Mouse (Mus musculus) midbrain, embryonic 10.5 days (tissue): ENCODE data around the gene Lta. TPM values are rescaled to one million over a fixed set of nuclear protein-coding genes. Genes with fewer than 3 reads are reported as not detected.

Experiments used
- DNase-seq: peaks from one replicate; pipeline ENCODE4 v3.0.0-alpha.2; 2017; ENCODE audit warnings: low spot score
- H3K27ac ChIP-seq: fragments of 300-500 bp; sonication (generic); replicated peaks from 2 replicates; pipeline ENCODE4 v1.5.1; 2016; ENCODE audit warnings: mild to moderate bottlenecking
- H3K27me3 ChIP-seq: fragments of 300-500 bp; sonication (generic); 2 replicates; pipeline ENCODE4 v1.6.1; 2016; ENCODE audit warnings: low read depth, mild to moderate bottlenecking; ENCODE audit not compliant: poor library complexity, severe bottlenecking
- H3K36me3 ChIP-seq: fragments of 300-500 bp; sonication (generic); 2 replicates; pipeline ENCODE4 v1.6.1; 2016; ENCODE audit warnings: mild to moderate bottlenecking, moderate library complexity
- H3K4me1 ChIP-seq: fragments of 300-500 bp; sonication (generic); 2 replicates; pipeline ENCODE4 v1.6.1; 2016
- H3K4me3 ChIP-seq: fragments of 300-500 bp; sonication (generic); 2 replicates; pipeline ENCODE4 v1.5.1; 2016; ENCODE audit warnings: mild to moderate bottlenecking, moderate library complexity
- H3K9me3 ChIP-seq: fragments of 300-500 bp; sonication (generic); replicated peaks from 2 replicates; pipeline ENCODE4 v1.6.1; 2016; ENCODE audit warnings: mild to moderate bottlenecking
- WGBS: fragments of 180-500 bp; shearing (Covaris S2); methylation state at CpG from one replicate; pipeline ENCODE4 v1.1.7; 2016; 5-methylcytosine and 5-hydroxymethylcytosine counted together
- polyA plus RNA-seq: library from polyadenylated mRNA; unstranded; fragments of >200 nt; fragmentation: Nextera tagmentation; extraction: Ambion mirVana; gene quantifications from 2 replicates; pipeline ENCODE4 v1.2.1, GENCODE M21; 2016

Gene Lta
- polyA plus RNA-seq, 1 experiment from 2014 or later, result not detected

DNA sequence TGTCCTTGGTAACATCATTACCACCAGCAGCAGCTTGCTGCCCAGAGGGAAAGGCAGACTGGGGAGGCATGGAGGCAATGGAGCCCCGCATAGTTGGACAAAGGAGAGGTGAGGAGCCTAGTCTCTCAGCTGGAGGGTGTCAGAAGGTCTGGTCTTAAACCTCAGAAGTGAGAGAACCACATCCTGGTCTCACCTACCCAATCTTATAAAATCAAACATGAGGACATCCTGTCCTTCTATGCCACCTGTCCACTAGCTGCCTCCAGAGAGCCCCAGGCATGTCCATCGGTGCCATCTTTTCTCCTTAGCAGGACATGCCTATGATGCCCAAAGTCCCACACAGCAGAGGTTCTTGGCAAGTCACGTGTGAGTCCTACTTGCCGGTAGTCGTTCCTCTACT lies 25.1 kb downstream of the Lta start:
- 89% methylated on average over 5 of the region's 5 CpGs for WGBS
- H3K27me3 ChIP-seq, result no peaks in the 10 kb centered on the region
- H3K9me3 ChIP-seq, result no peaks in the 10 kb centered on the region
- no peak for DNase-seq
- H3K4me3 ChIP-seq, result no peak overlapping the region
- H3K27ac ChIP-seq, result no peak overlapping the region
- peaks cover 5% of the 10 kb centered on the region; the same call in 1 of the 2 replicates for H3K4me1 ChIP-seq
- no peaks in the 10 kb centered on the region for H3K36me3 ChIP-seq

DNA sequence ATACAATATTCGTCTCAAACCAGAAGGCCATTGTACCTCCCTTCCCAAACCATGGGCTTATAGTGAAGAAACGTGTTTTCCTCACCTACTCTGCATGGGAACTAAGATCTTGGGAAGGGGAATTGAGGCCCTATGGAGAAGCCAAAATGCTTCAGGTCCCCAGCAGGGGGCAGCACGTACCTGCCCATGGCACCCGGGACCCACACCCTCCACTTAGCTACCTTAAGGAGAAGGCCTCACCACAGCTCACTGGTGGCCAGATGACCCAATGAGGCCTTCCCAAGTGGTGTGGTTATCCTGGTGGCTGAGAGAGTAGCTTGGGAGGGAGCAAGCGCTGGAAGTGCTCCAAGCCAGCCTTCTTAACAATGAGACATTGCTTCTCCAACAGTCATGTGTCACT lies 26.6 kb downstream of the Lta start:
- Histone ChIP-seq H3K9me3 (no peaks in the 10 kb centered on the region), H3K4me1 (peaks cover 5% of the 10 kb centered on the region; the same call in 1 of the 2 replicates), H3K36me3 (no peaks in the 10 kb centered on the region), H3K27ac (no peak overlapping the region), H3K27me3 (no peaks in the 10 kb centered on the region), H3K4me3 (no peak overlapping the region)
- peak; percentile 72 for DNase-seq
- 14% methylated on average over 5 of the region's 5 CpGs for WGBS

DNA sequence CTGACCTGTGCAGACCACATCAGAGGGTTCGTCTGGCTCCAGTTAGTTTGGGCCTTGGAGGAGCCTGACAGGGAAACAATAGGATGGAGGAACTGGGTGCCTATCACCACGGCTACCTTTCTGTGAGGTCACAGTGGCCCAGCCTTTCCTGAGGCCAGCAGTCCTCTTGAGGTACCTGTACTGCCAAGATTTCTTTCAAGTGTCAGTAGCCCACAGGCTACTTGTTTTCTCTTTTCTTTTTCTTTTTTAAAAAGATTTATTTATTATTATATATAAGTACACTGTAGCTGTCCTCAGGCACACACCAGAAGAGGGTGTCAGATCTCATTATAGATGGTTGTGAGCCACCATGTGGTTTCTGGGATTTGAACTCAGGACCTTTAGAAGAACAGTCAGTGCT lies 29.2 kb downstream of the Lta start, which contains the start of gene Aif1:
Gene Aif1, minus strand, starts transcription at position 101 of the 400 bp plus-strand sequence.
- no peaks in the 10 kb centered on the region for H3K9me3 ChIP-seq
- H3K4me1 ChIP-seq, result peaks cover 5% of the 10 kb centered on the region; the same call in 1 of the 2 replicates
- H3K4me3 ChIP-seq, result no peak within 1 kb of the TSS
- no peaks in the 10 kb centered on the region for H3K27me3 ChIP-seq
- WGBS, result 43% methylated on average over 2 of the region's 2 CpGs
- DNase-seq, result no peak
- no peaks in the 10 kb centered on the region for H3K36me3 ChIP-seq
- H3K27ac ChIP-seq, result no peak within 1 kb of the TSS

DNA sequence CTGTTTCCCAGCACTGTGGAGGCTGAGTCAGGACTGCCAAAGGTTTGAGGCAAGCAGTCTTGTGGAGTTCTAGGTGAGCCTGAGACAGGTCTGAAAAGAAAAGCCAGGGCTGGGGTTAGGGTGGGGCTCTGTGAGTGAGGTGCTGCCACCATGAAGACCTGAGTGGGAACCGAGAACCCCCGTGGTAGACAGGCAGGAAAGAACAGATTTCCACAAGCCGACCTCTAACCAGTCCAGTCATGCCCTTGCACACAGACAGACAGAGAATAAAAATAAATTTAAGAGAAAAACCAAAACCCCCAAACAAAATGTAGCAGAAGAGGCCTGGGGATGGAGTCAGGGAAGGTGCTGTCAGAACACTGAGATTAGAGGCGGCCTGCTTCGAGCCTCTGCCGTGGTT lies 29.8 kb downstream of the Lta start:
- no peak for DNase-seq
- Histone ChIP-seq H3K4me3 (no peak overlapping the region), H3K4me1 (peaks cover 5% of the 10 kb centered on the region; the same call in 1 of the 2 replicates), H3K27me3 (no peaks in the 10 kb centered on the region), H3K9me3 (no peaks in the 10 kb centered on the region), H3K27ac (no peak overlapping the region), H3K36me3 (no peaks in the 10 kb centered on the region)
- 65% methylated on average over 6 of the region's 6 CpGs for WGBS

DNA sequence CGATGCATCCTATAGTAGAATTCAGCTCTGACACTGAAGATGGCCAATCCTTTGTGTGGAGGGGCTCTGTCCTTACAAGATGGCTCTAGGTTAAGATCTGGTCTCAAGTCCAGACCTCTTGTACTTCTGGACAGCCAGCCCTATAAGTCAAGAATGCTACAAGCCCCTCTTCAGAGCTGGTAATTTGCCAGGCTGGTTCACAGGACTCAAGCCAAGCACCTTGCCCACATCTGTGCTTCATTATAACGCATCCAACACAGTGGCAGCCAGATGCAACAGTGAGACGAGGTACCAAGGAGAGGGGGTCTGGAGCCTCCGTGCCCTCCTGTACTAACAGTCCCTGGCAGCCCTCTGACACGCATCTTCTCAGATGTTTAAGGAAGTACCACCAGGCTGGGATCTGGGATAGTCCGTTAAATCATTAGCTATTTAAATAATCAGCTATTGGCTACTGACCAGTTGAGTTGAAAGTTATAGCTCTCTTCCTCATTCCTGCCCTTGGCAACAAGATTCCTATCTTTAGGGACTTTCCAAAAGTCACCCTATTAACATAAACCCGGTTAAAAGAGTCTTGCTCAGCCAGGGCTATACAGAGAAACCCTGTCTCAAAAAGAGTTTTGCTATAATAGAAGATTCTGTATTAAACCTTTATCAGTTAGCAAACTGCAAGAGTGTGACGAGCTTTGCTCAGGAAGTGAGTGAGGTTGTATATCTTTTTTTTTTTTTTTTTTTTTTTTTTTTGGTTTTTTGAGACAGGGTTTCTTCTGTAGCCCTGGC lies 30.8 kb downstream of the Lta start:
- no peak overlapping the region for H3K4me3 ChIP-seq
- DNase-seq, result no peak
- no peak overlapping the region for H3K27ac ChIP-seq
- H3K36me3 ChIP-seq, result no peaks in the 10 kb centered on the region
- H3K4me1 ChIP-seq, result peaks cover 5% of the 10 kb centered on the region; the same call in 1 of the 2 replicates
- H3K9me3 ChIP-seq, result no peaks in the 10 kb centered on the region
- 78% methylated on average over 8 of the region's 8 CpGs for WGBS
- H3K27me3 ChIP-seq, result no peaks in the 10 kb centered on the region

DNA sequence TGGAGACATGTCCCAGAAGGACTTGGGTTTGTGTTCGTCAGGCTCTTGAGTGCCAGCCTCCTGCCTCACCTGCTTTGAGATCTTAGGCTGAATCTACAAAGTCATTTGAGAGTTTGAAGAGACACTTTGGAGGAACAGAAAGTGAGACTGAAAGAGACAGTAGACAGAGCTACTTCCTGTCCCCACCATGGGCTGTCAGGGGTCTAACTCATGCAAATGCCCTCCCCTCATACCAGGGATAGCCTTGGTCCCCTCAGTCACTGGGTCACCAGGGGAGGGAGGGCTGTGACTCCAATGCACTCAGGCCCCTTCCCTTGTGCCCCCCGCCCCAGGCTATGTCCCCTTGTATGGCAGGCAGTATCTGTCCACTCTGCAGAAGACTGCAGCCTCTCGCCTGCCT lies 31.8 kb downstream of the Lta start:
- no peaks in the 10 kb centered on the region for H3K9me3 ChIP-seq
- WGBS, result 83% methylated on average over 3 of the region's 3 CpGs
- H3K27ac ChIP-seq, result no peak overlapping the region
- H3K4me1 ChIP-seq, result peaks cover 5% of the 10 kb centered on the region; the same call in 1 of the 2 replicates
- H3K27me3 ChIP-seq, result no peaks in the 10 kb centered on the region
- H3K36me3 ChIP-seq, result no peaks in the 10 kb centered on the region
- no peak for DNase-seq
- H3K4me3 ChIP-seq, result no peak overlapping the region

DNA sequence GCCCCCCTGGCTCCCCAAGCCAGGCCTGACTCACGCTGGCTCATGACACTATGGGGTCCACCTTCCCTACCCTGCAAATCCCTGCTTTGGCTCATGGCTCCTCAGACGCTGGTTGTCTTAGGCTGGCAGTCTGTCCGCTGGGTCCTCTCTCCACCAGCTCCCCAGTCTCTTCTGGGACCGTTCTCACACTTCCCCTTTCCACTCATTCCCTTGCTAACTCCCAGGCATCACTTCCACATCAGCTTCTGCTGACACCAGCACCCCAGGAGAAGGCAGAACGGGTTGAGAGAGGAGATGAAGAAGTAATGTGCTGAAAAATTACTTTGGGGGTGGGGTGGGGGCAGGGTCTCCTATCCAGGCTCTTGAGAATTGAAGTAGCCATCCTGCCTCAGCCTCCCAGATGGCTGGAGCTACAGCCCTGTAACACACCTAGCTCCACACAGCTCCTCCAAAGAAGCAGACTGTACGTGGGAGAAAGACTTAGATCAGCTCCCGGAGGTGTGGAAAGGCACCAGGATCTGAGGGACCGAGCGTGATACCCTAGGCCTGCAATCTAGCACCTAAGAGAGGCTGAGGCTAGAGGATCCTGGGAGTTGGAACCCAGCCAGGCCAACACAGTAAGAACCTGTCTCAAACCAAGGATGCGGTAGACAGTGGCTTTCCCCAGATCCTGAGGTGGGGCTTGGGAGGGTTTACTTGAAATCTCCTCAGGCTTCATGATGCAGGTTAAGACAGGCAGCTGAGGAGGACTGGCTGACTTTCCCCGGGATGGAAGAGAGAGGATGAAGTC lies 32.5 kb downstream of the Lta start:
- Histone ChIP-seq H3K9me3 (no peaks in the 10 kb centered on the region), H3K36me3 (no peaks in the 10 kb centered on the region), H3K4me3 (no peak overlapping the region), H3K4me1 (peaks cover 5% of the 10 kb centered on the region; the same call in 1 of the 2 replicates), H3K27ac (0 out of 2 replicates have a peak overlapping the region, but pooled peaks have one; percentile 19), H3K27me3 (no peaks in the 10 kb centered on the region)
- 73% methylated on average over 11 of the region's 11 CpGs for WGBS
- DNase-seq, result no peak

DNA sequence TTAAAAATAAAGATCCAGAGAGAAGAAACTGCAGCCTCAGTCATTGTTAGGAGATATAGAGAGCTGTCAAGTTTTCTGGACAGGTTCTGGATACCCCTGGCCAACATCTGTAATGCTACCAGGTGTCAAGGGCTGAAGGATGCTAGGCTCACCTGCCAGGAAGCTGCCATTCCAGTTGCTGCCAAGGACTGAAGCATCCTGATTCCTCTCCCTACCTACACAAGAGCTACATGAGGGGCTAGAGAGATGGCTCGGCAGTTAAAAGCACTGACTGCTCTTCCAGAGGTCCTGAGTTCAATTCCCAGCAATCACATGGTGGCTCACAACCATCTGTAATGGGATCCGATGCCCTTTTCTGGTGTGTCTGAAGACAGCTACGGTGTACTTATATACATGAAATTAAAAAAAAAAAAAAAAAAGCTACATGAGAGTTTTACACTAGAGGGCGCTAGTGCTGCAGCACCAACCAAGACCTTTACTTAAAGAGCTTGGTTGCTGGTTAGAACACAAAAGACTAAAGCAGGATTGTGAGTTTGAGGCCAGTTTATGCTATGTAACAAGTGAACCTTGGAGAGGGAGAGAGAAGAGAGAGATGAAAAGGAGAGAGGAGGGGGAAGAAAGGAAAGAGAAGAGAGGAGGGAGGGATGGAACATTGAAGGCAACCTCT lies 36.5 kb downstream of the Lta start:
- 0 out of 2 replicates have a peak overlapping the region, but pooled peaks have one; percentile 33 for H3K27ac ChIP-seq
- no peak for DNase-seq
- H3K9me3 ChIP-seq, result no peaks in the 10 kb centered on the region
- H3K36me3 ChIP-seq, result no peaks in the 10 kb centered on the region
- H3K4me1 ChIP-seq, result peaks cover 11% of the 10 kb centered on the region
- H3K27me3 ChIP-seq, result no peaks in the 10 kb centered on the region
- H3K4me3 ChIP-seq, result no peak overlapping the region
- 25% methylated on average over 4 of the region's 4 CpGs for WGBS

DNA sequence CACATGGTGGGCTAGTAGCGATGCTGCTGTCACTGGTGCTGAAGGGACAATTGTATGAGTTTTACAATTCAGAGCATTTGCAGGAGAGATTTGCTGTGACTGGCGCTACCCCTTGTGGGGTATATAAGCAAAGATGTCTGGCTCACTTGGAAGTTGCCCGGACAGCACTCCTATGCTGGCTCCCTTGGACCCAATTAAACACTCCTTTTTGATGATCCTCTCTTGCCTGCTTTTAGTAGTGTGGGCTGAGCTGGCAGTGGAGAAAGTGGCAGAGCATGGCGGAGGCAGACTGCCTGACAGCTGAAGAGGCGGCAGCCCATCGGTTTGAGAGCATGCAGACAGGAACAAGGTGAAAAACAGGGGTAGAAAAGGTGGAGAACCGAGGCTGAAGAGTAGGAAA lies 37.4 kb downstream of the Lta start:
- no peak for DNase-seq
- H3K36me3 ChIP-seq, result peaks cover 6% of the 10 kb centered on the region
- peaks cover 18% of the 10 kb centered on the region for H3K4me1 ChIP-seq
- 90% methylated on average over 7 of the region's 7 CpGs for WGBS
- no peaks in the 10 kb centered on the region for H3K27me3 ChIP-seq
- no peak overlapping the region for H3K4me3 ChIP-seq
- peak overlapping the region; percentile 28; the same call in 1 of the 2 replicates for H3K27ac ChIP-seq
- H3K9me3 ChIP-seq, result no peaks in the 10 kb centered on the region

DNA sequence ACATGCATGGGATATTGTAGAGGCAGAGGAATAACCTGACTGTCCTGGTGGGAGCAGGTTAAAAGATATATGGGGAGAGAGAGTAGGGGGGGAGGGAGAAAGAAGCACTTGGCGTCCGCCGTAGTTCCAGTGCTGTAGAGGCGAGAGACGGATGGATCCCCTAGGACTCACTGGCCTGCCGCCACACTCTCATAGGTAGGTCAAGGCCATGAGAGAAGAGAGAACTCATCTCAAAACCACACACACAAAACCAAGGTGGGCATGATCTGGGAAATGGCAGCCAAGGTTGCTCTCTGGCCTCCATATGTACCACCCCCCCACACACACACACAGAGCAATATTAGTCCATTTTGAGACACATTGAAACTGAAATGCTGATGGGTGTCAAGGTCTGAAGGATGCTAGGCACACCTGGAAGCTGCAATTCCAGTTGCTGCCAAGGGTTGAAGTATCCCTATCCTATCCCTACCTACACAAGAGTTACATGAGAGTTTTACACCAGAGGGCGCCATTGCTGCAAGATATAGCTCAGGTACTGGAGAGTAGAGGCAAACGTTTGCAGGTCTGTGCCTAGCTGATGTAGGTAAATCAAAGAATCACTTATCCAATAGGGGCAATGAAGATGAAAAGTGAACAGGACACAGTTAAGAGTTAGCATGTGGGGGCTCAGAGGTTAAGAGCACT lies 38.7 kb downstream of the Lta start:
- Histone ChIP-seq H3K4me1 (peaks cover 31% of the 10 kb centered on the region), H3K4me3 (peak overlapping the region; percentile 92), H3K27me3 (no peaks in the 10 kb centered on the region), H3K9me3 (no peaks in the 10 kb centered on the region), H3K36me3 (peaks cover 19% of the 10 kb centered on the region), H3K27ac (peak overlapping the region; percentile 98)
- WGBS, result 74% methylated on average over 8 of the region's 8 CpGs
- no peak for DNase-seq

DNA sequence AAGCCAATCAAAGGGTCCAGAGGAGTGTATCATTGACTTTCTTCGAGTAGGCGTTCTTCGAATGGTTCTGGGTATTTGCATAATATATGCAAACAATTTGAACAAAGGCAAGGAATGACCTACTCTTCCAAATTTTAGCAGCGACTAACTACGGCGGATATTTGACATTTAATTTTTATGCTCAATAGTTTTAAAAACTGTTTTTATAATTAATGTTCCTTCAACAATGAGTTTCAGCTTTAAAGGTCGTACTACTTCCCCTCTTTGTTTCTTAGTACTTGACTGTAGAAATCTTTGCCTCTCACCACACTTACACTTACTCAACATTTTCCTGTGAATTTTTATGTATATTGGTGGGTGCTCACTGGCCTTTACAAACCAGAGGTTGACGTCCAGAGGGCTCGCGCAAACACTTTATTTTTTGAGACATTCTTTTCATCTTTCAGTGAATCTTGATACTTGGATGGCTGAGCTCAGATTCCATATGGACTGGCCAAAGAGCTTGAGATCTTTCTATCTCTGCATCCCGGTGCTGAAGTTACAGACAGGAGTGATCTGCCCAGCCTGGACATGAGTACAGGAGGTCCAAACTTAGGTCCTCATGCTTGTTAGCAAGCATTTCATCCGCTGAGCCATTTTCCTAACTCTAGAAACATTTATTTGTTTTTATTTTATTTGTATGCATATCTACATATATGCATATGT lies 39.5 kb downstream of the Lta start:
- H3K4me1 ChIP-seq, result peaks cover 32% of the 10 kb centered on the region
- DNase-seq, result no peak
- no peaks in the 10 kb centered on the region for H3K27me3 ChIP-seq
- WGBS, result 26% methylated on average over 12 of the region's 12 CpGs
- peak overlapping the region; percentile 92 for H3K4me3 ChIP-seq
- H3K36me3 ChIP-seq, result peaks cover 28% of the 10 kb centered on the region
- H3K9me3 ChIP-seq, result no peaks in the 10 kb centered on the region
- peak overlapping the region; percentile 98 for H3K27ac ChIP-seq
